Mouse (Mus musculus): ENCODE measurements around the gene 4930503E14Rik. TPM values are rescaled to one million over a fixed set of nuclear protein-coding genes. Genes with fewer than 3 reads are reported as not detected.
"Not testable (repeated sequence)": the region's sequence is repeated elsewhere in the genome, so short reads cannot be mapped to it uniquely, and the experiment has no call there.

The 4930503E14Rik gene
- not detected in 2 replicates for polyA plus RNA-seq (2016; fragmentation: Nextera tagmentation; extraction: Ambion mirVana)

- H3K27ac ChIP-seq; H3K36me3 ChIP-seq (replicated peaks); H3K9me3 ChIP-seq; DNase-seq (ENCODE audit: extremely low spot score, low spot score); H3K4me1 ChIP-seq; H3K27me3 ChIP-seq (ENCODE audit: poor library complexity, severe bottlenecking); H3K4me3 ChIP-seq: not testable (repeated sequence)
- 90% methylated on average over 3 of the region's 3 CpGs for WGBS
Measured at GRCm38 (mm10) chr14:44213154-44213553, at the start of gene 4930503E14Rik. Gene 4930503E14Rik, minus strand, starts transcription at chr14:44213254.

- DNase-seq (ENCODE audit: extremely low spot score, low spot score): no peak
- Histone ChIP-seq H3K9me3 (peaks cover 17% of the 10 kb centered on the region), H3K4me1 (no peaks in the 10 kb centered on the region), H3K36me3 (replicated peaks) (no peaks in the 10 kb centered on the region), H3K27me3 (ENCODE audit: poor library complexity, severe bottlenecking) (no peaks in the 10 kb centered on the region), H3K27ac (no peak overlapping the region), H3K4me3 (no peak overlapping the region)
- 88% methylated on average over 16 of the region's 16 CpGs for WGBS
Measured at GRCm38 (mm10) chr14:44248039-44248438, 35.0 kb upstream of the 4930503E14Rik start.

GRCm38 (mm10) chr14:44197361-44197760 lies 15.7 kb downstream of the 4930503E14Rik start, which contains the start of gene Gm8212:
Gene Gm8212, plus strand, starts transcription at chr14:44197661.
- not testable (repeated sequence) for H3K27ac ChIP-seq; DNase-seq (ENCODE audit: extremely low spot score, low spot score); H3K27me3 ChIP-seq (ENCODE audit: poor library complexity, severe bottlenecking); H3K4me1 ChIP-seq; H3K4me3 ChIP-seq; H3K36me3 ChIP-seq (replicated peaks); H3K9me3 ChIP-seq
- WGBS: 97% methylated on average over 3 of the region's 3 CpGs

GRCm38 (mm10) chr14:44123551-44123950 lies 89.5 kb downstream of the 4930503E14Rik start, which contains the start of gene Gm3327:
Gene Gm3327, plus strand, starts transcription at chr14:44123851.
- not testable (repeated sequence) for H3K27me3 ChIP-seq (ENCODE audit: poor library complexity, severe bottlenecking); H3K4me1 ChIP-seq; H3K4me3 ChIP-seq; H3K36me3 ChIP-seq (replicated peaks); H3K9me3 ChIP-seq; DNase-seq (ENCODE audit: extremely low spot score, low spot score); H3K27ac ChIP-seq
- 90% methylated on average over 4 of the region's 4 CpGs for WGBS

Other genes with a start within 250 kb of the 4930503E14Rik start
- gene Ang6, start 211.0 kb downstream of the 4930503E14Rik start, polyA plus RNA-seq (2016; fragmentation: Nextera tagmentation; extraction: Ambion mirVana): not detected in 2 replicates
- not detected in 2 replicates for gene Ear2, start 110.6 kb downstream of the 4930503E14Rik start, polyA plus RNA-seq (2016; fragmentation: Nextera tagmentation; extraction: Ambion mirVana)
- gene Gm3327, start 89.4 kb downstream of the 4930503E14Rik start, polyA plus RNA-seq (2016; fragmentation: Nextera tagmentation; extraction: Ambion mirVana): not detected in 2 replicates
- not detected in 2 replicates for gene Gm8212, start 15.6 kb downstream of the 4930503E14Rik start, polyA plus RNA-seq (2016; fragmentation: Nextera tagmentation; extraction: Ambion mirVana)
- gene Gm8220, start 72.3 kb upstream of the 4930503E14Rik start, polyA plus RNA-seq (2016; fragmentation: Nextera tagmentation; extraction: Ambion mirVana): not detected in 2 replicates
- gene Gm5930, start 125.3 kb upstream of the 4930503E14Rik start, polyA plus RNA-seq (2016; fragmentation: Nextera tagmentation; extraction: Ambion mirVana): not detected in 2 replicates
- not detected in 2 replicates for gene Gm8229, start 152.1 kb upstream of the 4930503E14Rik start, polyA plus RNA-seq (2016; fragmentation: Nextera tagmentation; extraction: Ambion mirVana)
- gene Gm3371, start 197.4 kb upstream of the 4930503E14Rik start, polyA plus RNA-seq (2016; fragmentation: Nextera tagmentation; extraction: Ambion mirVana): not detected in 2 replicates
- gene Gm8232, start 220.4 kb upstream of the 4930503E14Rik start, polyA plus RNA-seq (2016; fragmentation: Nextera tagmentation; extraction: Ambion mirVana): not detected in 2 replicates